Mouse (Mus musculus): Measurements from ENCODE around the gene Tmem232. TPM values are rescaled to one million over a fixed set of nuclear protein-coding genes. Genes with fewer than 3 reads are reported as not detected.
"Not testable (repeated sequence)": the region's sequence is repeated elsewhere in the genome, so short reads cannot be mapped to it uniquely, and the experiment has no call there.

Gene Tmem232
- polyA plus RNA-seq, 1 experiment from 2014 or later = not detected

- DNase-seq (ENCODE audit: low spot score) = no peak
- no peak overlapping the region for H3K4me3 ChIP-seq
- 62% methylated on average over 9 of the region's 9 CpGs for WGBS
Observed at GRCm38 (mm10) chr17:65558788-65559187, 18.2 kb upstream of the Tmem232 start.

GRCm38 (mm10) chr17:65558217-65558616 is 17.6 kb upstream of the Tmem232 start:
- Histone ChIP-seq H3K4me3 (no peak overlapping the region), H3K4me1 (no peaks in the 10 kb centered on the region), H3K27ac (replicated peaks) (no peak overlapping the region), H3K9me3 (no peaks in the 10 kb centered on the region), H3K36me3 (replicated peaks) (no peaks in the 10 kb centered on the region), H3K27me3 (replicated peaks; ENCODE audit: low read depth, poor library complexity, severe bottlenecking) (no peaks in the 10 kb centered on the region)
- 36% methylated on average over 9 of the region's 9 CpGs for WGBS
- DNase-seq (ENCODE audit: low spot score) = peak; percentile 57

More at GRCm38 (mm10) chr17:65558788-65559187, 18.2 kb upstream of the Tmem232 start:
- no peak overlapping the region for H3K27ac ChIP-seq (replicated peaks)
- H3K36me3 ChIP-seq (replicated peaks) = no peaks in the 10 kb centered on the region
- no peaks in the 10 kb centered on the region for H3K4me1 ChIP-seq
- no peaks in the 10 kb centered on the region for H3K9me3 ChIP-seq
- H3K27me3 ChIP-seq (replicated peaks; ENCODE audit: low read depth, poor library complexity, severe bottlenecking) = no peaks in the 10 kb centered on the region

- Histone ChIP-seq H3K4me1 (no peaks in the 10 kb centered on the region), H3K4me3 (no peak overlapping the region), H3K9me3 (no peaks in the 10 kb centered on the region), H3K27ac (replicated peaks) (no peak overlapping the region), H3K36me3 (replicated peaks) (no peaks in the 10 kb centered on the region), H3K27me3 (replicated peaks; ENCODE audit: low read depth, poor library complexity, severe bottlenecking) (no peaks in the 10 kb centered on the region)
- DNase-seq (ENCODE audit: low spot score) = no peak
- 81% methylated on average over 6 of the region's 6 CpGs for WGBS
Observed at GRCm38 (mm10) chr17:65557212-65557611, 16.6 kb upstream of the Tmem232 start.

- no peak for DNase-seq (ENCODE audit: low spot score)
- no peaks in the 10 kb centered on the region for H3K27me3 ChIP-seq (replicated peaks; ENCODE audit: low read depth, poor library complexity, severe bottlenecking)
- no peaks in the 10 kb centered on the region for H3K36me3 ChIP-seq (replicated peaks)
- no peaks in the 10 kb centered on the region for H3K9me3 ChIP-seq
- no peaks in the 10 kb centered on the region for H3K4me1 ChIP-seq
- whole genome bisulfite sequencing = 74% methylated on average over 10 of the region's 10 CpGs
- no peak overlapping the region for H3K27ac ChIP-seq (replicated peaks)
- no peak overlapping the region for H3K4me3 ChIP-seq
Observed at GRCm38 (mm10) chr17:65556798-65557197, 16.2 kb upstream of the Tmem232 start.

GRCm38 (mm10) chr17:65552426-65552997 is 11.9 kb upstream of the Tmem232 start:
- no peak for DNase-seq (ENCODE audit: low spot score)
- H3K9me3 ChIP-seq = no peaks in the 10 kb centered on the region
- H3K27ac ChIP-seq (replicated peaks) = no peak overlapping the region
- no peaks in the 10 kb centered on the region for H3K4me1 ChIP-seq
- no peaks in the 10 kb centered on the region for H3K36me3 ChIP-seq (replicated peaks)
- 86% methylated on average over 12 of the region's 12 CpGs for WGBS
- H3K27me3 ChIP-seq (replicated peaks; ENCODE audit: low read depth, poor library complexity, severe bottlenecking) = no peaks in the 10 kb centered on the region
- no peak overlapping the region for H3K4me3 ChIP-seq

- Histone ChIP-seq H3K9me3 (no peaks in the 10 kb centered on the region), H3K4me3 (no peak overlapping the region), H3K27ac (replicated peaks) (no peak overlapping the region), H3K27me3 (replicated peaks; ENCODE audit: low read depth, poor library complexity, severe bottlenecking) (no peaks in the 10 kb centered on the region), H3K4me1 (no peaks in the 10 kb centered on the region), H3K36me3 (replicated peaks) (no peaks in the 10 kb centered on the region)
- WGBS = 91% methylated on average over 4 of the region's 4 CpGs
- DNase-seq (ENCODE audit: low spot score) = no peak
Observed at GRCm38 (mm10) chr17:65550357-65550756, 9.8 kb upstream of the Tmem232 start.

GRCm38 (mm10) chr17:65548698-65549365 is 8.2 kb upstream of the Tmem232 start:
- Histone ChIP-seq H3K4me3 (no peak overlapping the region), H3K4me1 (no peaks in the 10 kb centered on the region), H3K27ac (replicated peaks) (no peak overlapping the region), H3K36me3 (replicated peaks) (no peaks in the 10 kb centered on the region), H3K9me3 (no peaks in the 10 kb centered on the region), H3K27me3 (replicated peaks; ENCODE audit: low read depth, poor library complexity, severe bottlenecking) (no peaks in the 10 kb centered on the region)
- no peak for DNase-seq (ENCODE audit: low spot score)
- WGBS = 80% methylated on average over 18 of the region's 18 CpGs

GRCm38 (mm10) chr17:65546221-65546620 is 5.6 kb upstream of the Tmem232 start:
- H3K27me3 ChIP-seq (replicated peaks; ENCODE audit: low read depth, poor library complexity, severe bottlenecking); DNase-seq (ENCODE audit: low spot score); H3K4me1 ChIP-seq; H3K27ac ChIP-seq (replicated peaks); H3K36me3 ChIP-seq (replicated peaks); H3K9me3 ChIP-seq; H3K4me3 ChIP-seq: not testable (repeated sequence)
- WGBS = 89% methylated on average over 4 of the region's 4 CpGs

GRCm38 (mm10) chr17:65536156-65536555 is 4.4 kb downstream of the Tmem232 start:
- H3K9me3 ChIP-seq = no peaks in the 10 kb centered on the region
- H3K36me3 ChIP-seq (replicated peaks) = no peaks in the 10 kb centered on the region
- DNase-seq (ENCODE audit: low spot score) = peak; percentile 45
- peaks cover 11% of the 10 kb centered on the region; the same call in 1 of the 2 replicates for H3K27me3 ChIP-seq (replicated peaks; ENCODE audit: low read depth, poor library complexity, severe bottlenecking)
- 21% methylated on average over 3 of the region's 3 CpGs for WGBS
- H3K27ac ChIP-seq (replicated peaks) = no peak overlapping the region
- H3K4me3 ChIP-seq = no peak overlapping the region
- H3K4me1 ChIP-seq = 0 out of 2 replicates have a peak, but pooled peaks cover 5% of the 10 kb centered on the region

GRCm38 (mm10) chr17:65532381-65532780 is 8.2 kb downstream of the Tmem232 start:
- not testable (repeated sequence) for H3K9me3 ChIP-seq; H3K27ac ChIP-seq (replicated peaks); H3K4me3 ChIP-seq; H3K4me1 ChIP-seq; H3K36me3 ChIP-seq (replicated peaks); DNase-seq (ENCODE audit: low spot score); H3K27me3 ChIP-seq (replicated peaks; ENCODE audit: low read depth, poor library complexity, severe bottlenecking)

- no peaks in the 10 kb centered on the region for H3K36me3 ChIP-seq (replicated peaks)
- H3K4me3 ChIP-seq = no peak overlapping the region
- no peaks in the 10 kb centered on the region for H3K4me1 ChIP-seq
- no peaks in the 10 kb centered on the region for H3K27me3 ChIP-seq (replicated peaks; ENCODE audit: low read depth, poor library complexity, severe bottlenecking)
- WGBS = 70% methylated on average over 5 of the region's 5 CpGs
- H3K9me3 ChIP-seq = no peaks in the 10 kb centered on the region
- no peak overlapping the region for H3K27ac ChIP-seq (replicated peaks)
- DNase-seq (ENCODE audit: low spot score) = no peak
Observed at GRCm38 (mm10) chr17:65527529-65527928, 13.1 kb downstream of the Tmem232 start.

GRCm38 (mm10) chr17:65513517-65513916 is 27.1 kb downstream of the Tmem232 start:
- no peaks in the 10 kb centered on the region for H3K27me3 ChIP-seq (replicated peaks; ENCODE audit: low read depth, poor library complexity, severe bottlenecking)
- no peaks in the 10 kb centered on the region for H3K9me3 ChIP-seq
- no peak for DNase-seq (ENCODE audit: low spot score)
- no peaks in the 10 kb centered on the region for H3K4me1 ChIP-seq
- H3K4me3 ChIP-seq = no peak overlapping the region
- H3K36me3 ChIP-seq (replicated peaks) = no peaks in the 10 kb centered on the region
- 86% methylated on average over 3 of the region's 3 CpGs for WGBS
- H3K27ac ChIP-seq (replicated peaks) = no peak overlapping the region

- Histone ChIP-seq H3K36me3 (replicated peaks) (no peaks in the 10 kb centered on the region), H3K27me3 (replicated peaks; ENCODE audit: low read depth, poor library complexity, severe bottlenecking) (no peaks in the 10 kb centered on the region), H3K9me3 (no peaks in the 10 kb centered on the region), H3K27ac (replicated peaks) (no peak overlapping the region), H3K4me1 (no peaks in the 10 kb centered on the region), H3K4me3 (no peak overlapping the region)
- WGBS = 70% methylated on average over 10 of the region's 10 CpGs
- DNase-seq (ENCODE audit: low spot score) = no peak
Observed at GRCm38 (mm10) chr17:65484654-65485053, 55.9 kb downstream of the Tmem232 start.

Data from embryonic facial prominence, embryonic 10.5 days (tissue).